Mouse (Mus musculus) MEL (cell line): Measurements from ENCODE around the gene Arhgap35. TPM values are rescaled to one million over a fixed set of nuclear protein-coding genes. Genes with fewer than 3 reads are reported as not detected.

ENCODE experiments used
- DNase-seq: peaks from one replicate; pipeline ENCODE4 v3.0.0; 2011; ENCODE audit warnings: low read depth, low spot score
- H3K27ac ChIP-seq: 2 replicates; pipeline ENCODE4 v1.5.1; 2012; ENCODE audit warnings: low read depth, mild to moderate bottlenecking, control low read depth, low read length, moderate library complexity; ENCODE audit not compliant: control insufficient read depth
- H3K27me3 ChIP-seq, 2 experiments: fragments of 150-350 bp in 1 of 2; sonication (generic) in 1 of 2; 2 replicates each; pipeline ENCODE4 v1.6.1; 2012; ENCODE audit warnings: low read length in 2 of 2, mild to moderate bottlenecking in 2 of 2, improper control_type of control experiment in 1 of 2, moderate library complexity in 1 of 2; ENCODE audit not compliant: insufficient read depth in 2 of 2, control insufficient read depth in 1 of 2
- H3K36me3 ChIP-seq, 2 experiments: 2 replicates each; pipeline ENCODE4 v1.6.1; 2012 to 2014; ENCODE audit warnings: low read length in 2 of 2, improper control_type of control experiment in 1 of 2, inconsistent platforms in 1 of 2, mild to moderate bottlenecking in 1 of 2; ENCODE audit not compliant: insufficient read depth in 2 of 2, control insufficient read depth in 1 of 2
- H3K4me1 ChIP-seq, 2 experiments: fragments of 150-350 bp in 1 of 2; sonication (generic) in 1 of 2; 2 replicates each; pipeline ENCODE4 v1.6.1; 2012; ENCODE audit warnings: low read length in 2 of 2, improper control_type of control experiment in 1 of 2, mild to moderate bottlenecking in 1 of 2; ENCODE audit not compliant: insufficient read depth in 2 of 2, control insufficient read depth in 1 of 2
- H3K4me3 ChIP-seq, 2 experiments: fragments of 150-350 bp in 1 of 2; sonication (generic) in 1 of 2; 2 replicates each; pipeline ENCODE4 v1.5.1; 2012; ENCODE audit warnings: low read depth in 2 of 2, low read length in 2 of 2, mild to moderate bottlenecking in 2 of 2, moderate library complexity in 2 of 2, control low read depth in 1 of 2, improper control_type of control experiment in 1 of 2; ENCODE audit not compliant: control insufficient read depth in 1 of 2, insufficient read depth in 1 of 2
- H3K79me2 ChIP-seq: 2 replicates; pipeline ENCODE4 v1.6.1; 2012; ENCODE audit warnings: mild to moderate bottlenecking, low read length, moderate library complexity; ENCODE audit not compliant: control insufficient read depth, poor library complexity, insufficient read depth
- H3K9ac ChIP-seq: 2 replicates; pipeline ENCODE4 v1.6.1; 2012; ENCODE audit warnings: low read depth, mild to moderate bottlenecking, control low read depth, low read length, moderate library complexity; ENCODE audit not compliant: control insufficient read depth, poor library complexity, severe bottlenecking
- H3K9me3 ChIP-seq: fragments of 150-350 bp; sonication (generic); replicated peaks from 2 replicates; pipeline ENCODE4 v1.6.1; 2012; ENCODE audit warnings: mild to moderate bottlenecking, low read length, improper control_type of control experiment, moderate library complexity; ENCODE audit not compliant: insufficient read depth
- CHD1 ChIP-seq: IDR thresholded peaks from 2 replicates; pipeline ENCODE4 v1.6.1; 2012; ENCODE audit warnings: low read depth, mild to moderate bottlenecking, inconsistent platforms, low read length, improper control_type of control experiment
- CHD2 ChIP-seq: IDR thresholded peaks from 2 replicates; pipeline ENCODE4 v1.6.1; 2011; ENCODE audit warnings: low read length, improper control_type of control experiment
- CTCF ChIP-seq, 3 experiments: IDR thresholded peaks in 2 of 3; conservative IDR thresholded peaks in 1 of 3; 2 replicates each; pipeline ENCODE4 v1.5.1; 2011 to 2012; ENCODE audit warnings: low read length in 3 of 3, low read depth in 2 of 3, mild to moderate bottlenecking in 2 of 3, improper control_type of control experiment in 1 of 3, inconsistent platforms in 1 of 3, mixed read lengths in 1 of 3, moderate library complexity in 1 of 3; ENCODE audit not compliant: control insufficient read depth in 1 of 3, insufficient read depth in 1 of 3, poor library complexity in 1 of 3, severe bottlenecking in 1 of 3
- E2F4 ChIP-seq: IDR thresholded peaks from 2 replicates; pipeline ENCODE4 v1.6.1; 2011; ENCODE audit warnings: low read depth, low read length, improper control_type of control experiment, borderline replicate concordance
- ELF1 ChIP-seq: IDR thresholded peaks from 2 replicates; pipeline ENCODE4 v1.6.1; 2014; ENCODE audit warnings: low read depth, mild to moderate bottlenecking, inconsistent platforms, low read length, improper control_type of control experiment, moderate library complexity
- EP300 ChIP-seq, 2 experiments: IDR thresholded peaks; 2 replicates each; pipeline ENCODE4 v1.6.1; 2011; ENCODE audit warnings: improper control_type of control experiment in 2 of 2, low read length in 2 of 2, low read depth in 1 of 2, mild to moderate bottlenecking in 1 of 2
- ETS1 ChIP-seq: IDR thresholded peaks from 2 replicates; pipeline ENCODE4 v1.6.1; 2012; ENCODE audit warnings: low read depth, mild to moderate bottlenecking, inconsistent platforms, low read length, improper control_type of control experiment, moderate library complexity
- GABPA ChIP-seq: IDR thresholded peaks from 2 replicates; pipeline ENCODE4 v1.6.1; 2012; ENCODE audit warnings: low read depth, mild to moderate bottlenecking, inconsistent platforms, low read length, improper control_type of control experiment, moderate library complexity
- GATA1 ChIP-seq: IDR thresholded peaks from 2 replicates; pipeline ENCODE4 v1.6.1; 2011; ENCODE audit warnings: low read depth, low read length, improper control_type of control experiment
- HCFC1 ChIP-seq: IDR thresholded peaks from 2 replicates; pipeline ENCODE4 v1.6.1; 2012; ENCODE audit warnings: low read depth, mild to moderate bottlenecking, inconsistent platforms, low read length, improper control_type of control experiment, moderate library complexity
- JUND ChIP-seq: IDR thresholded peaks from 2 replicates; pipeline ENCODE4 v1.6.1; 2011; ENCODE audit warnings: low read depth, mild to moderate bottlenecking, improper control_type of control experiment, low read length
- KAT2A ChIP-seq: conservative IDR thresholded peaks from 2 replicates; pipeline ENCODE4 v1.6.1; 2012; ENCODE audit warnings: low read depth, low read length, improper control_type of control experiment, inconsistent platforms
- MAFK ChIP-seq: IDR thresholded peaks from 2 replicates; pipeline ENCODE4 v1.6.1; 2011; ENCODE audit warnings: low read depth, mild to moderate bottlenecking, low read length, improper control_type of control experiment, borderline replicate concordance
- MAX ChIP-seq: IDR thresholded peaks from 2 replicates; pipeline ENCODE4 v1.6.1; 2011; ENCODE audit warnings: low read length, improper control_type of control experiment
- MAZ ChIP-seq: IDR thresholded peaks from 2 replicates; pipeline ENCODE4 v1.6.1; 2012; ENCODE audit warnings: low read depth, mild to moderate bottlenecking, inconsistent platforms, low read length, improper control_type of control experiment
- MEF2A ChIP-seq: IDR thresholded peaks from 2 replicates; pipeline ENCODE4 v1.6.1; 2014; ENCODE audit warnings: low read depth, mild to moderate bottlenecking, inconsistent platforms, low read length, improper control_type of control experiment; ENCODE audit not compliant: poor library complexity, insufficient replicate concordance, severe bottlenecking; ENCODE audit errors: extremely low read depth
- MXI1 ChIP-seq: IDR thresholded peaks from 2 replicates; pipeline ENCODE4 v1.6.1; 2011; ENCODE audit warnings: mild to moderate bottlenecking, low read depth, low read length, improper control_type of control experiment
- MYB ChIP-seq: IDR thresholded peaks from 2 replicates; pipeline ENCODE4 v1.6.1; 2011; ENCODE audit warnings: mild to moderate bottlenecking, low read depth, low read length, improper control_type of control experiment
- MYC ChIP-seq: IDR thresholded peaks from 2 replicates; pipeline ENCODE4 v1.6.1; 2011; ENCODE audit warnings: low read depth, mild to moderate bottlenecking, low read length, improper control_type of control experiment, moderate library complexity
- NELFE ChIP-seq: IDR thresholded peaks from 2 replicates; pipeline ENCODE4 v1.6.1; 2011; ENCODE audit warnings: low read depth, low read length, improper control_type of control experiment
- NRF1 ChIP-seq: IDR thresholded peaks from 2 replicates; pipeline ENCODE4 v1.6.1; 2014; ENCODE audit warnings: low read depth, mild to moderate bottlenecking, inconsistent platforms, low read length, improper control_type of control experiment, moderate library complexity; ENCODE audit not compliant: poor library complexity, insufficient read depth, severe bottlenecking
- POLR2A ChIP-seq, 2 experiments: IDR thresholded peaks; 2 replicates each; pipeline ENCODE4 v1.6.1; 2011 to 2012; ENCODE audit warnings: low read length in 2 of 2, mild to moderate bottlenecking in 2 of 2, control low read depth in 1 of 2, improper control_type of control experiment in 1 of 2, low read depth in 1 of 2, moderate library complexity in 1 of 2; ENCODE audit not compliant: control insufficient read depth in 1 of 2, insufficient read depth in 1 of 2, poor library complexity in 1 of 2
- POLR2AphosphoS2 ChIP-seq: IDR thresholded peaks from 2 replicates; pipeline ENCODE4 v1.6.1; 2011; ENCODE audit warnings: low read length, improper control_type of control experiment
- POLR2AphosphoS5 ChIP-seq: IDR thresholded peaks from 2 replicates; pipeline ENCODE4 v1.6.1; 2012; ENCODE audit warnings: low read depth, borderline replicate concordance, mild to moderate bottlenecking, inconsistent platforms, low read length, moderate library complexity, mixed read lengths
- RAD21 ChIP-seq: IDR thresholded peaks from 2 replicates; pipeline ENCODE4 v1.6.1; 2011; ENCODE audit warnings: mild to moderate bottlenecking, low read depth, low read length, improper control_type of control experiment
- SMC3 ChIP-seq: IDR thresholded peaks from 2 replicates; pipeline ENCODE4 v1.6.1; 2011; ENCODE audit warnings: low read depth, low read length, improper control_type of control experiment
- TAL1 ChIP-seq: IDR thresholded peaks from 2 replicates; pipeline ENCODE4 v1.6.1; 2012; ENCODE audit warnings: mild to moderate bottlenecking, inconsistent platforms, low read length, moderate library complexity, mixed read lengths
- TBP ChIP-seq: IDR thresholded peaks from 2 replicates; pipeline ENCODE4 v1.8.0; 2011; ENCODE audit warnings: low read depth, low read length, improper control_type of control experiment
- TCF12 ChIP-seq: IDR thresholded peaks from 2 replicates; pipeline ENCODE4 v1.6.1; 2014; ENCODE audit warnings: low read depth, mild to moderate bottlenecking, inconsistent platforms, low read length, improper control_type of control experiment, moderate library complexity
- UBTF ChIP-seq: IDR thresholded peaks from 2 replicates; pipeline ENCODE4 v1.6.1; 2012; ENCODE audit warnings: low read depth, mild to moderate bottlenecking, inconsistent platforms, low read length, improper control_type of control experiment, moderate library complexity, borderline replicate concordance; ENCODE audit not compliant: insufficient read depth
- USF1 ChIP-seq: IDR thresholded peaks from 2 replicates; pipeline ENCODE4 v1.6.1; 2014; ENCODE audit warnings: low read depth, mild to moderate bottlenecking, inconsistent platforms, low read length, improper control_type of control experiment, moderate library complexity
- USF2 ChIP-seq, 2 experiments: IDR thresholded peaks; 2 replicates each; pipeline ENCODE4 v1.6.1; 2011 to 2012; ENCODE audit warnings: improper control_type of control experiment in 2 of 2, low read length in 2 of 2, borderline replicate concordance in 1 of 2, inconsistent platforms in 1 of 2, low read depth in 1 of 2, mild to moderate bottlenecking in 1 of 2; ENCODE audit not compliant: insufficient read depth in 1 of 2
- ZC3H11A ChIP-seq: IDR thresholded peaks from 2 replicates; pipeline ENCODE4 v1.6.1; 2012; ENCODE audit warnings: low read depth, mild to moderate bottlenecking, inconsistent platforms, low read length, improper control_type of control experiment
- ZKSCAN1 ChIP-seq: IDR thresholded peaks from 2 replicates; pipeline ENCODE4 v1.6.1; 2012; ENCODE audit warnings: low read depth, mild to moderate bottlenecking, inconsistent platforms, low read length, improper control_type of control experiment, moderate library complexity
- ZMIZ1 ChIP-seq: IDR thresholded peaks from 2 replicates; pipeline ENCODE4 v1.6.1; 2012; ENCODE audit warnings: low read depth, mild to moderate bottlenecking, inconsistent platforms, low read length, improper control_type of control experiment, moderate library complexity
- ZNF384 ChIP-seq: IDR thresholded peaks from 2 replicates; pipeline ENCODE4 v1.6.1; 2012; ENCODE audit warnings: low read depth, mild to moderate bottlenecking, inconsistent platforms, low read length, improper control_type of control experiment
- polyA plus RNA-seq, 2 experiments: library from polyadenylated mRNA; stranded (reverse) in 1 of 2; unstranded in 1 of 2; fragments of >175 nt in 1 of 2; fragments of >200 nt in 1 of 2; gene quantifications; 2 replicates each; pipeline versions ENCODE4 v1.2.1 to v1.2.4; 2012; ENCODE audit warnings: low replicate concordance in 2 of 2, low read depth in 1 of 2; ENCODE audit not compliant: insufficient read length in 2 of 2, insufficient read depth in 1 of 2, missing spikeins in 1 of 2
- total RNA-seq: library from RNA; depleted of rRNA; stranded (reverse); fragments of 300-350 nt; gene quantifications from 2 replicates; pipeline ENCODE4 v1.2.3, GENCODE M21; 2012

The Arhgap35 gene
- total and polyA plus RNA-seq, 3 experiments, result 7.4 to 13.4 TPM; not detected in 1

GRCm38 (mm10) chr7:16489948-16490347 lies 124.8 kb downstream of the Arhgap35 start:
- Histone ChIP-seq H3K79me2 (no peaks in the 10 kb centered on the region), H3K4me3 (no peak overlapping the region), H3K9me3 (no peaks in the 10 kb centered on the region), H3K27ac (no peak overlapping the region), H3K9ac (no peak overlapping the region), H3K4me1 (peaks cover 0 to 15% of the 10 kb centered on the region in 2 experiments; a peak in 2 of 4 replicates), H3K27me3 (no peaks in the 10 kb centered on the region), H3K36me3 (peaks cover 0 to 6% of the 10 kb centered on the region in 2 experiments; a peak in 2 of 4 replicates)
- peak; percentile 81 for DNase-seq
- TF ChIP-seq KAT2A (no peak), MAX (no peak), GABPA (no peak), POLR2A (IDR thresholded peaks at IDR 0.05; ENCODE audit: control insufficient read depth in 1 of 2, insufficient read depth in 1 of 2, low read depth in 1 of 2, low read length in 2 of 2, poor library complexity in 1 of 2) (no peak), MYB (no peak), ELF1 (no peak), NRF1 (no peak), RAD21 (peak; percentile 49), MAFK (no peak), ZKSCAN1 (no peak), MEF2A (no peak), SMC3 (peak; percentile 63), E2F4 (no peak), MAZ (no peak), CTCF (IDR thresholded peaks at IDR 0.05 in 2 of 3, conservative IDR thresholded peaks at IDR 0.05 in 1 of 3; ENCODE audit: control insufficient read depth in 1 of 3, insufficient read depth in 1 of 3, low read depth in 2 of 3, low read length in 3 of 3, poor library complexity in 1 of 3, severe bottlenecking in 1 of 3) (peak; percentile 60 to 71 (median 71)), GATA1 (no peak), EP300 (IDR thresholded peaks at IDR 0.05; ENCODE audit: low read depth in 1 of 2, low read length in 2 of 2) (no peak), ZMIZ1 (no peak), UBTF (no peak), POLR2AphosphoS2 (no peak), POLR2AphosphoS5 (no peak), TBP (no peak), CHD1 (no peak), MXI1 (no peak), HCFC1 (no peak), NELFE (no peak), TCF12 (no peak), USF2 (IDR thresholded peaks at IDR 0.05; ENCODE audit: borderline replicate concordance in 1 of 2, insufficient read depth in 1 of 2, low read depth in 1 of 2, low read length in 2 of 2) (no peak), JUND (no peak), TAL1 (no peak), USF1 (no peak), ZNF384 (no peak), CHD2 (no peak), ZC3H11A (peak; percentile 40; the same call in 1 of the 2 replicates), ETS1 (no peak), MYC (no peak)
